Mouse (Mus musculus) forebrain, embryonic 13.5 days (tissue): ENCODE measurements at regions not wholly inside any gene's neighbourhood (a gene's known extent, or its start where the extent isn't known, plus 50 kb on each side); places are given as distances from the start of the nearest gene placed in this dataset.

Experiments
- ATAC-seq: fragments of 200-750 bp; cut with Nextera tagmentation; 2 replicates; pipeline ENCODE4 v1.8.0; 2017
- H3K27ac ChIP-seq: fragments of 300-500 bp; sonication (generic); 2 replicates; pipeline ENCODE4 v1.5.1; 2015; ENCODE audit warnings: inconsistent platforms, mild to moderate bottlenecking, moderate library complexity
- H3K27me3 ChIP-seq: fragments of 300-500 bp; sonication (generic); 2 replicates; pipeline ENCODE4 v1.6.1; 2015; ENCODE audit warnings: mild to moderate bottlenecking, inconsistent platforms
- H3K36me3 ChIP-seq: fragments of 300-500 bp; sonication (generic); 2 replicates; pipeline ENCODE4 v1.6.1; 2015; ENCODE audit warnings: mild to moderate bottlenecking, inconsistent platforms; ENCODE audit not compliant: poor library complexity, severe bottlenecking
- H3K4me1 ChIP-seq: fragments of 300-500 bp; sonication (generic); 2 replicates; pipeline ENCODE4 v1.6.1; 2015; ENCODE audit warnings: inconsistent platforms
- H3K4me2 ChIP-seq: fragments of 300-500 bp; sonication (generic); 2 replicates; pipeline ENCODE4 v1.6.1; 2015; ENCODE audit warnings: inconsistent platforms, mild to moderate bottlenecking, moderate library complexity
- H3K4me3 ChIP-seq: fragments of 300-500 bp; sonication (generic); 2 replicates; pipeline ENCODE4 v1.5.1; 2015; ENCODE audit warnings: mild to moderate bottlenecking, inconsistent platforms
- H3K9ac ChIP-seq: fragments of 300-500 bp; sonication (generic); 2 replicates; pipeline ENCODE4 v1.6.1; 2015; ENCODE audit warnings: mild to moderate bottlenecking, inconsistent platforms
- H3K9me3 ChIP-seq: fragments of 300-500 bp; sonication (generic); replicated peaks from 2 replicates; pipeline ENCODE4 v1.6.1; 2016; ENCODE audit warnings: inconsistent platforms
- WGBS: fragments of 180-500 bp; shearing (Covaris S2); methylation state at CpG from one replicate; pipeline ENCODE4 v1.1.7; 2015; 5-methylcytosine and 5-hydroxymethylcytosine counted together

GRCm38 (mm10) chr11:18171207-18171776, 217.6 kb upstream of the Etaa1 start:
- Histone ChIP-seq H3K27me3 (peaks cover 23% of the 10 kb centered on the region), H3K4me2 (no peak overlapping the region), H3K4me1 (peaks cover 13% of the 10 kb centered on the region; the same call in 1 of the 2 replicates), H3K9me3 (no peaks in the 10 kb centered on the region), H3K4me3 (no peak overlapping the region), H3K9ac (no peak overlapping the region), H3K27ac (no peak overlapping the region), H3K36me3 (no peaks in the 10 kb centered on the region)
- peak; percentile 87; the same call in 1 of the 2 replicates for ATAC-seq
- WGBS: 11% methylated on average over 2 of the region's 2 CpGs

GRCm38 (mm10) chr11:18165609-18166347, 212.1 kb upstream of the Etaa1 start:
- no peak overlapping the region for H3K4me2 ChIP-seq

GRCm38 (mm10) chr11:18164025-18164423, 210.3 kb upstream of the Etaa1 start:
- WGBS: 17% methylated on average over 2 of the region's 2 CpGs
- peak; percentile 79 for ATAC-seq
- Histone ChIP-seq H3K36me3 (no peaks in the 10 kb centered on the region), H3K4me2 (no peak overlapping the region), H3K4me3 (no peak overlapping the region), H3K9ac (no peak overlapping the region), H3K27me3 (peaks cover 8% of the 10 kb centered on the region), H3K27ac (no peak overlapping the region), H3K9me3 (no peaks in the 10 kb centered on the region), H3K4me1 (peaks cover 12% of the 10 kb centered on the region)

More at GRCm38 (mm10) chr11:18165609-18166347, 212.1 kb upstream of the Etaa1 start:
- H3K27me3 ChIP-seq: peaks cover 16% of the 10 kb centered on the region
- peaks cover 12% of the 10 kb centered on the region for H3K4me1 ChIP-seq
- no peak overlapping the region for H3K9ac ChIP-seq
- H3K9me3 ChIP-seq: no peaks in the 10 kb centered on the region
- no peak overlapping the region for H3K4me3 ChIP-seq
- no peak overlapping the region for H3K27ac ChIP-seq
- WGBS: 95% methylated on average over 4 of the region's 4 CpGs
- H3K36me3 ChIP-seq: no peaks in the 10 kb centered on the region
- no peak for ATAC-seq

GRCm38 (mm10) chr11:18163156-18164024, 209.7 kb upstream of the Etaa1 start:
- H3K4me3 ChIP-seq: no peak overlapping the region
- H3K27me3 ChIP-seq: peaks cover 4% of the 10 kb centered on the region; the same call in 1 of the 2 replicates
- no peaks in the 10 kb centered on the region for H3K9me3 ChIP-seq
- no peak overlapping the region for H3K27ac ChIP-seq
- ATAC-seq: peak; percentile 83
- 45% methylated on average over 5 of the region's 5 CpGs for WGBS
- H3K4me2 ChIP-seq: no peak overlapping the region
- no peaks in the 10 kb centered on the region for H3K36me3 ChIP-seq
- H3K4me1 ChIP-seq: peaks cover 12% of the 10 kb centered on the region
- H3K9ac ChIP-seq: no peak overlapping the region

- 52% methylated on average over 4 of the region's 4 CpGs for WGBS
- 0 out of 2 replicates have a peak, but pooled peaks have one; percentile 4 for ATAC-seq
Observed at GRCm38 (mm10) chr11:18156506-18156905, 202.8 kb upstream of the Etaa1 start.

GRCm38 (mm10) chr11:18151788-18152563, 198.3 kb upstream of the Etaa1 start:
- 29% methylated on average over 6 of the region's 6 CpGs for WGBS
- Histone ChIP-seq H3K27me3 (peaks cover 3% of the 10 kb centered on the region; the same call in 1 of the 2 replicates), H3K4me1 (0 out of 2 replicates have a peak, but pooled peaks cover 8% of the 10 kb centered on the region), H3K9ac (no peak overlapping the region), H3K4me3 (no peak overlapping the region), H3K27ac (no peak overlapping the region; the same call in 1 of the 2 replicates), H3K4me2 (no peak overlapping the region), H3K36me3 (no peaks in the 10 kb centered on the region), H3K9me3 (no peaks in the 10 kb centered on the region)
- peak; percentile 81 for ATAC-seq

More at GRCm38 (mm10) chr11:18156506-18156905, 202.8 kb upstream of the Etaa1 start:
- Histone ChIP-seq H3K4me1 (0 out of 2 replicates have a peak, but pooled peaks cover 8% of the 10 kb centered on the region), H3K9ac (no peak overlapping the region), H3K4me3 (no peak overlapping the region), H3K27me3 (peaks cover 3% of the 10 kb centered on the region; the same call in 1 of the 2 replicates), H3K27ac (no peak overlapping the region), H3K36me3 (no peaks in the 10 kb centered on the region), H3K4me2 (no peak overlapping the region), H3K9me3 (no peaks in the 10 kb centered on the region)

GRCm38 (mm10) chr11:18151369-18151768, 197.7 kb upstream of the Etaa1 start:
- H3K27ac ChIP-seq: no peak overlapping the region
- no peak overlapping the region for H3K9ac ChIP-seq
- no peaks in the 10 kb centered on the region for H3K9me3 ChIP-seq
- ATAC-seq: 0 out of 2 replicates have a peak, but pooled peaks have one; percentile 8
- 71% methylated on average over 4 of the region's 4 CpGs for WGBS
- no peaks in the 10 kb centered on the region for H3K36me3 ChIP-seq
- no peak overlapping the region for H3K4me2 ChIP-seq
- 0 out of 2 replicates have a peak, but pooled peaks cover 6% of the 10 kb centered on the region for H3K4me1 ChIP-seq
- H3K4me3 ChIP-seq: no peak overlapping the region
- H3K27me3 ChIP-seq: peaks cover 3% of the 10 kb centered on the region; the same call in 1 of the 2 replicates

- 44% methylated on average over 5 of the region's 5 CpGs for WGBS
- H3K4me3 ChIP-seq: no peak overlapping the region
- no peaks in the 10 kb centered on the region for H3K9me3 ChIP-seq
- H3K4me2 ChIP-seq: no peak overlapping the region
- H3K27ac ChIP-seq: no peak overlapping the region
- no peaks in the 10 kb centered on the region for H3K27me3 ChIP-seq
- ATAC-seq: no peak; the same call in 1 of the 2 replicates
- H3K36me3 ChIP-seq: no peaks in the 10 kb centered on the region
- H3K9ac ChIP-seq: no peak overlapping the region
- H3K4me1 ChIP-seq: peaks cover 3% of the 10 kb centered on the region; the same call in 1 of the 2 replicates
Observed at GRCm38 (mm10) chr11:18127488-18127887, 173.8 kb upstream of the Etaa1 start.

GRCm38 (mm10) chr11:18123031-18123430, 169.4 kb upstream of the Etaa1 start:
- no peak overlapping the region for H3K4me2 ChIP-seq
- WGBS: 88% methylated on average over 6 of the region's 6 CpGs
- H3K4me3 ChIP-seq: no peak overlapping the region
- no peaks in the 10 kb centered on the region for H3K9me3 ChIP-seq
- H3K27me3 ChIP-seq: no peaks in the 10 kb centered on the region
- H3K27ac ChIP-seq: no peak overlapping the region
- no peak overlapping the region for H3K9ac ChIP-seq
- H3K36me3 ChIP-seq: no peaks in the 10 kb centered on the region
- peak; percentile 78; the same call in 1 of the 2 replicates for ATAC-seq
- peaks cover 3% of the 10 kb centered on the region; the same call in 1 of the 2 replicates for H3K4me1 ChIP-seq

- 74% methylated on average over 2 of the region's 2 CpGs for WGBS
- H3K9ac ChIP-seq: no peak overlapping the region
Observed at GRCm38 (mm10) chr11:18122616-18123015, 168.9 kb upstream of the Etaa1 start.

More at GRCm38 (mm10) chr11:18122616-18123015, 168.9 kb upstream of the Etaa1 start:
- Histone ChIP-seq H3K36me3 (no peaks in the 10 kb centered on the region), H3K4me3 (no peak overlapping the region), H3K4me1 (peaks cover 3% of the 10 kb centered on the region; the same call in 1 of the 2 replicates), H3K27ac (no peak overlapping the region), H3K4me2 (no peak overlapping the region), H3K27me3 (no peaks in the 10 kb centered on the region), H3K9me3 (no peaks in the 10 kb centered on the region)
- ATAC-seq: no peak
